In the genomic region with DNA sequence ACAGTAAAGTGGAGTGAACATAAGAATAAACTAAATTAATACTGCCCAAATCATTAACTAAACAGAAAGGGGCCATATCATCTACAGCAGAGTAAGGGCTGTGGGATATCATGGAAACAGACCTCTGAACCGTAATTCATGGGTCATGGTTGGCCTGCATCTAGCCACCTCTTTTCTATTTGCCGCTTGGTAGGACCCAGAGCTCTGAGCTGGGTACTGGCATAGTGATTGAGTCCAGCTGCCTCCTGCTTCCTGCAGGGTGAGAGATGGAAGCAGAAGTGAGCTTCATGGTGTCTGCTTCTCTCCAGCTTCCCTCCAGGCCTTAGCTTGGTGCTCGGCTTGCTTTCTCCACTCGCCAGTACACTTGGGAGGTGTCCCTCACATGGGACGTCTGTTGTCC, we compare ENCODE assay signal across 17 mouse cellular contexts.
"Had no signal": no experiment of that assay in that cellular context is flagged by ENCODE, and none has a peak within 500 bp of the region (broad histone marks: within the 10 kb centered on the region; RNA-seq: fewer than 3 reads in every experiment).

No protein-coding gene starts in this region.

- H3K27me3 ChIP-seq: lung, embryonic 15.5 days; megakaryocyte, embryonic 14.5 days; midbrain, embryonic 13.5 days; midbrain, embryonic 15.5 days; neural tube, embryonic 12.5 days; stomach, embryonic 15.5 days had no signal

- ATAC-seq: lung, postnatal 0 days; midbrain, embryonic 13.5 days; midbrain, embryonic 15.5 days had no signal

- DNase-seq: lung, adult 2 months; lung, postnatal 14 days; lung, postnatal 36 days; right cerebral cortex, postnatal 14 days; thymus, adult 2 months; thymus, postnatal 25 days; thymus, postnatal 4 days had no signal

- H3K9me3 ChIP-seq: lung, embryonic 15.5 days; midbrain, embryonic 13.5 days; midbrain, embryonic 15.5 days; neural tube, embryonic 12.5 days; stomach, embryonic 15.5 days had no signal

- H3K27ac ChIP-seq: lung, embryonic 15.5 days; macrophage; midbrain, embryonic 13.5 days; midbrain, embryonic 15.5 days; neural tube, embryonic 12.5 days; stomach, embryonic 15.5 days; stomach, postnatal 0 days had no signal

- H3K4me3 ChIP-seq: lung, embryonic 15.5 days; megakaryocyte, embryonic 14.5 days; midbrain, embryonic 13.5 days; midbrain, embryonic 15.5 days; neural tube, embryonic 12.5 days; stomach, embryonic 15.5 days had no signal

- H3K4me1 ChIP-seq: megakaryocyte, embryonic 14.5 days; midbrain, embryonic 13.5 days; midbrain, embryonic 15.5 days; neural tube, embryonic 12.5 days; stomach, embryonic 15.5 days had no signal

- H3K36me3 ChIP-seq: lung, embryonic 15.5 days; midbrain, embryonic 13.5 days; midbrain, embryonic 15.5 days; neural tube, embryonic 12.5 days; stomach, embryonic 15.5 days had no signal

- H3K9ac ChIP-seq: lung, embryonic 15.5 days; midbrain, embryonic 13.5 days; midbrain, embryonic 15.5 days; neural tube, embryonic 12.5 days; stomach, embryonic 15.5 days had no signal

- H3K4me2 ChIP-seq: lung, embryonic 15.5 days; midbrain, embryonic 11.5 days; midbrain, embryonic 13.5 days; midbrain, embryonic 15.5 days; neural tube, embryonic 12.5 days; stomach, embryonic 15.5 days had no signal
